Mouse (Mus musculus) bone marrow macrophage, adult 2 months (primary cell): ENCODE data around the gene Lrrc41.

ENCODE experiments used
- CTCF ChIP-seq: IDR thresholded peaks from 2 replicates; pipeline ENCODE4 v1.5.1; 2012; ENCODE audit warnings: low read depth, mild to moderate bottlenecking, low read length, moderate library complexity
- POLR2A ChIP-seq: IDR thresholded peaks from 2 replicates; pipeline ENCODE4 v1.6.1; 2012; ENCODE audit warnings: mild to moderate bottlenecking, low read depth, low read length, borderline replicate concordance

DNA sequence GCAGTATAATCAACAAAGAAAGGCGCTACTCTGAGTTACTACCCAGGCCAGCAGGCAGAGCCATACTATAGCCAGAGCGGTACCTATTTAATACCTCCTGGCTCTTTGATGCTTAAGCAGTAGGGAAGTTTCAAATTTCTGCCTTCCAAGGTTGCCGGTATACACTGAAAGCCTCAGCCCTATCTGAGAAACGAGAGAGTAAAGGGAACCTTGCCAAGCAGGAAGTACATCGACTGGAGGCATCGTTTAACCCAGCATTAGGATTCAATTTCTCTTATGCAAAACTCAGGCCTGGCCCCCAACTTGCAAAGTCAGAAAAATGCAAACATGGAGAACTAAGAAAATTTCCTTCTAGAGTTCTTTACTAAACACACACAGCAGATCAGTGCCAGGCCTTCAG is 5.0 kb upstream of the Lrrc41 start:
- TF ChIP-seq CTCF = no peak
- TF ChIP-seq POLR2A = no peak
